ENCODE assay signal across 8 mouse cellular contexts in the genomic region with DNA sequence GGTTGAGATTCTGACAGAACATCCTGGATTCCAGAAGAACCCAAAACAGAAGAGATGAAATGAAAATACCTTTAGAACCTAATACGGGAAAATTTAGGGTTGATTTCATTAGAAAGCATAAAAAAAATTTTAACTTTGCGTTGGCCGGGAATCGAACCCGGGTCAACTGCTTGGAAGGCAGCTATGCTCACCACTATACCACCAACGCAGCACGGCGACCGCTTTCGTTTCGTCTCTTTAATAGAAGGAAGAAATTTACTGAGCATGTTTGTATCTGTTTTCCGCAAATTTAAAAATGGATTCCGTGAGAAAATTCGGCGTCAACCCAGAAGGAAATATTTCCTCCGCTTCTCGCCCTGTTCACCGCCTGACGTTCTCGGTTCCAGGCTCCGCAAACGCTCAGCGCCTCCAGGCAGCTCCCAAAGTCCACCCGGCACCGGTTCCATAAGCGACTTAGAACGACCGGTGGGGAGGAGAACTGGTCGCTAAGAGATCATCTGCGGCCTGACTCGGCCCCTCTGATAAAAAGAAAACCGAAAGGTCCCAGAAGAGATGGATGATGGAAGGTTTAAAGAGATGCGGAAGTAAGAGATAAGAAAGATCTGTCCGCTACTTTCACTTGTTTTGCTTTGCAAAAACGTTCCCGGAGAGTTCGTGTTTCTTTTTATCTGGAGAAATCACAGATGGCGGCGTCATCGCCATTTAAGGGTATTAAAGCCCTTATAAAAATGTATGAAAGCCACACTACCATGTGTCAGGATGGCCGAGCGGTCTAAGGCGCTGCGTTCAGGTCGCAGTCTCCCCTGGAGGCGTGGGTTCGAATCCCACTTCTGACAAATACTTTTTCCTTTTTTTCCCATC. TPM values are rescaled to one million over a fixed set of nuclear protein-coding genes. Genes with fewer than 3 reads are reported as not detected.
DNase-seq lines count a peak whose midpoint lies in the region; ATAC-seq lines count a peak whose summit lies in the region.

No protein-coding gene starts in this region.

- no peaks in the 10 kb centered on the region for H3K36me3 ChIP-seq in forebrain, embryonic 10.5 days (replicated peaks)
- no peaks in the 10 kb centered on the region for H3K36me3 ChIP-seq in heart, embryonic 15.5 days
- no peaks in the 10 kb centered on the region for H3K36me3 ChIP-seq in liver, embryonic 13.5 days
- H3K36me3 ChIP-seq in stomach, embryonic 14.5 days (ENCODE audit: control insufficient read depth, insufficient read depth, low read length), result no peaks in the 10 kb centered on the region

- peak overlapping the region; percentile 85 for H3K4me3 ChIP-seq in forebrain, embryonic 10.5 days
- peak overlapping the region; percentile 90 for H3K4me3 ChIP-seq in heart, embryonic 15.5 days
- H3K4me3 ChIP-seq in liver, embryonic 13.5 days (replicated peaks), result peak overlapping the region; percentile 85
- H3K4me3 ChIP-seq in stomach, embryonic 14.5 days (ENCODE audit: low read depth, low read length), result peak overlapping the region; percentile 90

- WGBS in forebrain, embryonic 10.5 days, result under 1% methylated on average over 47 of the region's 47 CpGs
- under 1% methylated on average over 47 of the region's 47 CpGs for WGBS in heart, embryonic 15.5 days
- under 1% methylated on average over 47 of the region's 47 CpGs for WGBS in liver, embryonic 13.5 days (ENCODE audit: insufficient replicate concordance)
- under 1% methylated on average over 47 of the region's 47 CpGs for WGBS in stomach, embryonic 14.5 days

- H3K27ac ChIP-seq in forebrain, embryonic 10.5 days, result peak overlapping the region; percentile 85
- H3K27ac ChIP-seq in heart, embryonic 15.5 days, result peak overlapping the region; percentile 84
- H3K27ac ChIP-seq in liver, embryonic 13.5 days, result peak overlapping the region; percentile 83
- H3K27ac ChIP-seq in stomach, embryonic 14.5 days (ENCODE audit: low read length), result peak overlapping the region; percentile 88

- peak overlapping the region; percentile 72 for H3K9ac ChIP-seq in heart, embryonic 15.5 days
- peak overlapping the region; percentile 86 for H3K9ac ChIP-seq in liver, embryonic 13.5 days
- peak overlapping the region; percentile 64 for H3K9ac ChIP-seq in stomach, embryonic 14.5 days (replicated peaks; ENCODE audit: low read depth, low read length)

- DNase-seq in CD4-positive, CD25-positive, alpha-beta regulatory T cell, adult 2 months (ENCODE audit: low read depth, low spot score), result peak; percentile 93
- DNase-seq in c-Kit-negative CD71-positive TER-119-positive erythroid progenitor cells, embryonic 14.5 days (ENCODE audit: low read depth, low spot score), result peak; percentile 70
- peak; percentile 90 for DNase-seq in forebrain, embryonic 10.5 days (ENCODE audit: extremely low spot score, low spot score)
- DNase-seq in kidney, postnatal 14 days, result peak; percentile 88
- DNase-seq in liver, embryonic 13.5 days, result peak; percentile 70
- DNase-seq in natural killer cell, adult 2 months (ENCODE audit: low spot score in 2 of 2), result peak; percentile 90 to 91

- H3K9me3 ChIP-seq in forebrain, embryonic 10.5 days, result no peaks in the 10 kb centered on the region
- no peaks in the 10 kb centered on the region for H3K9me3 ChIP-seq in heart, embryonic 15.5 days (replicated peaks)
- no peaks in the 10 kb centered on the region for H3K9me3 ChIP-seq in liver, embryonic 13.5 days (replicated peaks)
- H3K9me3 ChIP-seq in stomach, embryonic 14.5 days (ENCODE audit: control insufficient read depth, low read depth, low read length), result no peaks in the 10 kb centered on the region

- H3K4me2 ChIP-seq in heart, embryonic 15.5 days, result peak overlapping the region; percentile 59
- H3K4me2 ChIP-seq in liver, embryonic 13.5 days, result peak overlapping the region; percentile 88
- H3K4me2 ChIP-seq in stomach, embryonic 14.5 days (replicated peaks; ENCODE audit: low read depth, low read length), result peak overlapping the region; percentile 49

- peaks cover 27% of the 10 kb centered on the region for H3K4me1 ChIP-seq in forebrain, embryonic 10.5 days
- H3K4me1 ChIP-seq in heart, embryonic 15.5 days (replicated peaks), result peaks cover 13% of the 10 kb centered on the region
- peaks cover 34% of the 10 kb centered on the region for H3K4me1 ChIP-seq in liver, embryonic 13.5 days (replicated peaks)
- peaks cover 4% of the 10 kb centered on the region; the same call in 1 of the 2 replicates for H3K4me1 ChIP-seq in stomach, embryonic 14.5 days (ENCODE audit: control insufficient read depth, insufficient read depth, low read length)

- ATAC-seq in heart, embryonic 15.5 days (replicated peaks; ENCODE audit: insufficient number of reproducible peaks, insufficient read depth, low FRiP score, low read depth), result peak; percentile 77
- ATAC-seq in liver, embryonic 13.5 days (ENCODE audit: low read depth), result peak; percentile 70
- peak; percentile 83 for ATAC-seq in stomach, embryonic 14.5 days (ENCODE audit: insufficient number of reproducible peaks, insufficient read depth, low FRiP score, low read depth)

- peaks cover 38% of the 10 kb centered on the region for H3K27me3 ChIP-seq in forebrain, embryonic 10.5 days (ENCODE audit: poor library complexity, severe bottlenecking)
- no peaks in the 10 kb centered on the region for H3K27me3 ChIP-seq in heart, embryonic 15.5 days
- H3K27me3 ChIP-seq in liver, embryonic 13.5 days, result peaks cover 3% of the 10 kb centered on the region; the same call in 1 of the 2 replicates
- no peaks in the 10 kb centered on the region for H3K27me3 ChIP-seq in stomach, embryonic 14.5 days (ENCODE audit: control insufficient read depth, insufficient read depth, low read length)

RNA-seq across cellular contexts. Expression of a gene that starts 19.4 kb away (rescaled TPM):
- polyA plus RNA-seq in forebrain, embryonic 10.5 days (2016; fragmentation: Nextera tagmentation; extraction: Ambion mirVana), result 0.11 TPM in 1 of 2 replicates, not detected in the other
- 1.1 and 1.4 TPM in 2 replicates for polyA plus RNA-seq in heart, embryonic 15.5 days (2015; fragmentation: Nextera tagmentation; extraction: Ambion mirVana)
- 2.0 and 2.4 TPM in 2 replicates for polyA plus RNA-seq in liver, embryonic 13.5 days (2015; fragmentation: Nextera tagmentation; extraction: Ambion mirVana)
- polyA plus RNA-seq in stomach, embryonic 14.5 days (2014; fragmentation: Nextera tagmentation; extraction: Ambion mirVana), result 0.74 and 0.91 TPM in 2 replicates

RNA-seq across cellular contexts. Expression of a gene that starts 26.6 kb away (rescaled TPM):
- polyA plus RNA-seq in forebrain, embryonic 10.5 days (2016; fragmentation: Nextera tagmentation; extraction: Ambion mirVana), result 3.2 and 4.5 TPM in 2 replicates
- polyA plus RNA-seq in heart, embryonic 15.5 days (2015; fragmentation: Nextera tagmentation; extraction: Ambion mirVana), result 10.4 and 11.9 TPM in 2 replicates
- polyA plus RNA-seq in liver, embryonic 13.5 days (2015; fragmentation: Nextera tagmentation; extraction: Ambion mirVana), result 17.9 and 23.1 TPM in 2 replicates
- polyA plus RNA-seq in stomach, embryonic 14.5 days (2014; fragmentation: Nextera tagmentation; extraction: Ambion mirVana), result 11.1 and 14.8 TPM in 2 replicates

Comparison
In these comparisons a context has a peak if more than half of its experiments do, and no peak if none do; other contexts are left out.
1. Peak in every context shown above with its lines: DNase-seq, ATAC-seq, H3K4me3 ChIP-seq and H3K27ac ChIP-seq.